Mouse (Mus musculus) kidney, postnatal 0 days (tissue): ENCODE results near the gene Hacd2. TPM values are rescaled to one million over a fixed set of nuclear protein-coding genes. Genes with fewer than 3 reads are reported as not detected.
A peak's percentile ranks its signal among the peaks of the same experiment; 100 is the strongest.

Source experiments
- ATAC-seq: fragments of 200-750 bp; cut with Nextera tagmentation; replicated peaks from 2 replicates; pipeline ENCODE4 v1.8.0; 2017; ENCODE audit warnings: low read depth, moderate number of reproducible peaks, moderate TSS enrichment, moderate library complexity; ENCODE audit not compliant: low FRiP score
- DNase-seq: peaks from one replicate; pipeline ENCODE4 v3.0.0-alpha.2; 2016; ENCODE audit warnings: low spot score
- H3K27ac ChIP-seq: fragments of 300-500 bp; sonication (generic); 2 replicates; pipeline ENCODE4 v1.5.1; 2014; ENCODE audit warnings: mild to moderate bottlenecking
- H3K27me3 ChIP-seq: fragments of 300-500 bp; sonication (generic); 2 replicates; pipeline ENCODE4 v1.6.1; 2014; ENCODE audit warnings: low read length, mixed read lengths; ENCODE audit not compliant: insufficient read depth
- H3K36me3 ChIP-seq: fragments of 300-500 bp; sonication (generic); 2 replicates; pipeline ENCODE4 v1.6.1; 2014; ENCODE audit warnings: low read length, mixed read lengths; ENCODE audit not compliant: insufficient read depth
- H3K4me1 ChIP-seq: fragments of 300-500 bp; sonication (generic); replicated peaks from 2 replicates; pipeline ENCODE4 v1.6.1; 2014; ENCODE audit warnings: antibody characterized with exemption, low read length, mixed read lengths; ENCODE audit not compliant: insufficient read depth
- H3K4me2 ChIP-seq: fragments of 300-500 bp; sonication (generic); 2 replicates; pipeline ENCODE4 v1.6.1; 2014; ENCODE audit warnings: mild to moderate bottlenecking, low read length, moderate library complexity, mixed read lengths
- H3K4me3 ChIP-seq: fragments of 300-500 bp; sonication (generic); replicated peaks from 2 replicates; pipeline ENCODE4 v1.5.1; 2014; ENCODE audit warnings: low read depth, low read length
- H3K9ac ChIP-seq: fragments of 300-500 bp; sonication (generic); 2 replicates; pipeline ENCODE4 v1.6.1; 2014; ENCODE audit warnings: low read depth, low read length
- H3K9me3 ChIP-seq: fragments of 300-500 bp; sonication (generic); replicated peaks from 2 replicates; pipeline ENCODE4 v1.6.1; 2016; ENCODE audit warnings: low read length, inconsistent platforms, mixed read lengths
- CTCF ChIP-seq: IDR thresholded peaks from 2 replicates; pipeline ENCODE4 v1.5.1; 2016; ENCODE audit warnings: antibody characterized with exemption, low read depth, mild to moderate bottlenecking, moderate library complexity
- WGBS: fragments of 180-500 bp; shearing (Covaris S2); extraction: QIAGEN DNeasy Blood & Tissue Kit; methylation state at CpG from one replicate; pipeline ENCODE4 v1.1.7; 2014; 5-methylcytosine and 5-hydroxymethylcytosine counted together
- polyA plus RNA-seq: library from polyadenylated mRNA; unstranded; fragments of >200 nt; fragmentation: Nextera tagmentation; extraction: Ambion mirVana; gene quantifications from 2 replicates; pipeline ENCODE4 v1.2.1, GENCODE M21; 2015

Gene Hacd2
- polyA plus RNA-seq, 1 experiment from 2014 or later, result 92.6 TPM

GRCm38 (mm10) chr16:35016491-35016890, 5.7 kb upstream of the Hacd2 start:
- no peak overlapping the region for H3K4me2 ChIP-seq
- no peaks in the 10 kb centered on the region for H3K36me3 ChIP-seq
- WGBS, result 72% methylated on average over 3 of the region's 3 CpGs
- H3K9me3 ChIP-seq, result no peaks in the 10 kb centered on the region
- no peak overlapping the region for H3K9ac ChIP-seq
- no peaks in the 10 kb centered on the region for H3K4me1 ChIP-seq
- H3K27me3 ChIP-seq, result no peaks in the 10 kb centered on the region
- TF ChIP-seq CTCF, result no peak
- no peak overlapping the region for H3K27ac ChIP-seq
- no peak overlapping the region for H3K4me3 ChIP-seq
- ATAC-seq (no peak), DNase-seq (no peak)

- no peak for DNase-seq
- ATAC-seq, result no peak
- 82% methylated on average over 1 of the region's 1 CpGs for WGBS
- no peak for TF ChIP-seq CTCF
- H3K4me3 ChIP-seq, result no peak overlapping the region
- no peaks in the 10 kb centered on the region for H3K27me3 ChIP-seq
- H3K4me1 ChIP-seq, result no peaks in the 10 kb centered on the region
- H3K36me3 ChIP-seq, result no peaks in the 10 kb centered on the region
- no peak overlapping the region for H3K9ac ChIP-seq
- no peak overlapping the region for H3K4me2 ChIP-seq
- H3K27ac ChIP-seq, result no peak overlapping the region
- H3K9me3 ChIP-seq, result no peaks in the 10 kb centered on the region
Measured at GRCm38 (mm10) chr16:35018470-35018974, 3.7 kb upstream of the Hacd2 start.

GRCm38 (mm10) chr16:35021903-35022241, 356 bp upstream of the Hacd2 start:
- H3K9me3 ChIP-seq, result no peaks in the 10 kb centered on the region
- H3K36me3 ChIP-seq, result no peaks in the 10 kb centered on the region
- no peak overlapping the region for H3K27ac ChIP-seq
- peak overlapping the region; percentile 35 for H3K4me2 ChIP-seq
- 46% methylated on average over 5 of the region's 5 CpGs for WGBS
- H3K4me1 ChIP-seq, result no peaks in the 10 kb centered on the region
- H3K27me3 ChIP-seq, result no peaks in the 10 kb centered on the region
- peak overlapping the region; percentile 88 for H3K4me3 ChIP-seq
- no peak for ATAC-seq
- DNase-seq, result no peak
- no peak for TF ChIP-seq CTCF
- H3K9ac ChIP-seq, result no peak overlapping the region

- no peaks in the 10 kb centered on the region for H3K36me3 ChIP-seq
- peak overlapping the region; percentile 88 for H3K4me3 ChIP-seq
- H3K4me2 ChIP-seq, result peak overlapping the region; percentile 74
- no peak for TF ChIP-seq CTCF
- H3K27me3 ChIP-seq, result no peaks in the 10 kb centered on the region
- H3K27ac ChIP-seq, result peak overlapping the region; percentile 88; the same call in 1 of the 2 replicates
- H3K9ac ChIP-seq, result peak overlapping the region; percentile 84
- WGBS, result 5% methylated on average over 8 of the region's 8 CpGs
- ATAC-seq, result no peak
- DNase-seq, result no peak
- H3K4me1 ChIP-seq, result no peaks in the 10 kb centered on the region
- no peaks in the 10 kb centered on the region for H3K9me3 ChIP-seq
Measured at GRCm38 (mm10) chr16:35023138-35023735, 1.0 kb downstream of the Hacd2 start.

- H3K27me3 ChIP-seq, result no peaks in the 10 kb centered on the region
- WGBS, result 88% methylated on average over 5 of the region's 5 CpGs
- H3K9ac ChIP-seq, result no peak overlapping the region
- no peaks in the 10 kb centered on the region for H3K9me3 ChIP-seq
- no peak overlapping the region for H3K4me2 ChIP-seq
- no peak for DNase-seq
- ATAC-seq, result no peak
- no peak overlapping the region for H3K4me3 ChIP-seq
- no peak overlapping the region for H3K27ac ChIP-seq
- TF ChIP-seq CTCF, result peak; percentile 42; the same call in 1 of the 2 replicates
- H3K4me1 ChIP-seq, result no peaks in the 10 kb centered on the region
- H3K36me3 ChIP-seq, result no peaks in the 10 kb centered on the region
Measured at GRCm38 (mm10) chr16:35024300-35024699, 2.1 kb downstream of the Hacd2 start.

GRCm38 (mm10) chr16:35025347-35025746, 3.1 kb downstream of the Hacd2 start:
- Histone ChIP-seq H3K4me1 (no peaks in the 10 kb centered on the region), H3K36me3 (no peaks in the 10 kb centered on the region), H3K27me3 (no peaks in the 10 kb centered on the region), H3K4me3 (no peak overlapping the region), H3K9ac (no peak overlapping the region), H3K4me2 (no peak overlapping the region), H3K9me3 (no peaks in the 10 kb centered on the region), H3K27ac (no peak overlapping the region)
- ATAC-seq (no peak), DNase-seq (no peak)
- WGBS, result 94% methylated on average over 4 of the region's 4 CpGs
- TF ChIP-seq CTCF, result no peak

- ATAC-seq (no peak), DNase-seq (no peak)
- TF ChIP-seq CTCF, result no peak
- Histone ChIP-seq H3K4me2 (no peak overlapping the region), H3K27ac (no peak overlapping the region), H3K36me3 (no peaks in the 10 kb centered on the region), H3K9me3 (no peaks in the 10 kb centered on the region), H3K9ac (no peak overlapping the region), H3K27me3 (no peaks in the 10 kb centered on the region), H3K4me1 (no peaks in the 10 kb centered on the region), H3K4me3 (no peak overlapping the region)
- whole genome bisulfite sequencing, result 61% methylated on average over 3 of the region's 3 CpGs
Measured at GRCm38 (mm10) chr16:35033241-35033640, 11.0 kb downstream of the Hacd2 start.
